Mouse (Mus musculus) small intestine, adult 2 months (tissue): ENCODE results near the gene Gtf2f2.

Experiments
- CTCF ChIP-seq: fragments of 200-500 bp; IDR thresholded peaks from 2 replicates; pipeline ENCODE4 v1.5.1; 2012; ENCODE audit warnings: low read depth, mild to moderate bottlenecking, control low read depth, inconsistent platforms, low read length, moderate library complexity, mixed read lengths; ENCODE audit not compliant: insufficient replicate concordance, insufficient read length; ENCODE audit errors: extremely low read depth
- POLR2A ChIP-seq: fragments of 200-500 bp; IDR thresholded peaks from 2 replicates; pipeline ENCODE4 v1.6.1; 2012; ENCODE audit warnings: low read depth, mild to moderate bottlenecking, control low read depth, inconsistent platforms, low read length, moderate library complexity

DNA sequence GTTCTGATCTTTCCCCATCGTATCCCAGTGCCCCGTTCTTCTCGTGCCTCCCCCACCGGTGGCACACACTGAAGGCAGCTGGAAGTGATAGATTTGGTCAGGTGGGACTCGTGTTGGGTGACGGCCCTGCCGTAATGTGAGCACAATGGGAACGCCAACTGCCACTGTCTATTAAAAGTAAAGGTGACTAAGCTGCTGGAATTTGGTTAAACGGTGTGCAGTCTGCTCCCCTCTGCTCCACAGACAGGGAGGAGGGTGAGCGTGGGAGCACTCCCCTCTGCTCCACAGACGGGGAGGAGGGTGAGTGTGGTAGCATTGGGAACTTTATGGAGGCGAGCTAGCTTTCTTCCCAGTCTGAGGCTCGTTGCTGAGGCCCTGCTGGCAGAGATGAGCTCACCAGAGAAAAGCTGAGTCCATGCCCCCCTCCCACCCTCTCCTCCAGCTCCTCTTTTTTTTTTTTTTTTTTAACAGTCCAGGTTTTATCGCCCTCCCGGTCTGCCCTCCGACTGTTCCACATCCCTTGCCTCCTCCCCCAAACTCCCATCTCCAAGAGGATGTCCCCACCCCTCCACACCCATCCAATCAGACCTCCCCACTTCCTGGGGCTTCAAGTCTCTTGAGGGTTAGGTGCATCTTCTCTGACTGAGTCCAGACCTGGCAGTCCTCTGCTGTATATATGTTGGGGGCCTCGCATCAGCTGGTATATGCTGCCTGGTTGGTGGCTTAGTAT, 155.2 kb downstream of the Gtf2f2 start:
- no peak for TF ChIP-seq POLR2A
- no peak for TF ChIP-seq CTCF
